Mouse (Mus musculus): ENCODE results near the gene Fam241a. TPM values are rescaled to one million over a fixed set of nuclear protein-coding genes. Genes with fewer than 3 reads are reported as not detected.

The Fam241a gene
- total RNA-seq, 2 experiments from 2014 or later: 7.0 to 8.2 TPM

DNA sequence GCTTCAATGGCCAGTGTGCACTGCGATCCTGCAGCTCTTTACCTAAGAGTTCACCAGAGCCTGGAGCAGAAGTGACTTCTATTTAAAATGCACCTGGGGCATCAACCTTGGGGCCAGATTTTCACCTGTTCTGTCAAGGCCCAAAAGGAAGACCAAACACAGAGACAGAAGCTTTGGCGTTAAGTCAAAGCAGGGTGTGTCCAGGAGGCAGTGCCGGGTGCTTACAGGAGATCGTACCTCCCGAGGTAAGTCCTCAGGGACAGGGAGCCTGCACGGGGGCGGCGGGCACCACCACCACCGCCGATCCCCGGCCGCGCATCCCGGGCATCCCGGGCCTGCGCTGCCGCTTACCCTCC is 59.3 kb downstream of the Fam241a start:
- no peak for DNase-seq

DNA sequence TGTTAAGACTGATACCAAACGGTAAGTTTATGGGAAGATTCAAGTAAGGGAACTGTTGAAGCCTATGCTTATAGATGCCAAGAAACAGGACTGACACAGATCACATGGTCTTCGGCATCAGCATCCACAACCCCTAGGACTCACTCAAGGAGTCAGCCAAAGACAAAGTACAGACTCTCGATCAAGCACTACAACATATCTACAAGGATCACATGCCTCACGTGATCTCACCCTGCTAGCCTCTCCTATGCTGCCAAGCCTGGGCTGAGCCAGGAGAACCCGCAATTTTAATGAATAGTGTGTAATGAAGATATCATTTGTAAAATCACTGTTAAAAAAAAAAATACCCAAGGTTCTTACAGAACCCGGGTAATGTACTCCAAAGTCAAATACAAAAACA is 60.5 kb downstream of the Fam241a start:
- DNase-seq: no peak

DNA sequence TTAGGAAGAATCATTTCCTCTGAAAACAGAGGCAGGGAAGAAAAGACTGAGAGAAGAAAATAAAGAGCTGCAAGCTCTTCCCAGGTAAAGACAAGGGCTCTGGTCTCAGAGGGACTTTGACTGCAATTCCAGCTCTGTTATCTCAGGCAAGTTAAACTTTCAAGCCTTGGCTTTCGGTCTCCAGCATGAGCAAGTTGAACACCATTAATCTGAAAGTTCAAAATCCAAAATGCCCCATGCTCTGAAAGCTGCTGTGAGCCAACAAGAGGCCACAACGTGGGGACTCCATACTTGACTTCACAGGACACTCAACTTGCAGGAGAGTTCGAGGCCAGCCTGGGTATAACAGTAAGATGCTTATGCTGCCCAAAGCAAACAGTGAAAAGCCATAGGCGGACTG is 62.1 kb downstream of the Fam241a start:
- no peak for DNase-seq

DNA sequence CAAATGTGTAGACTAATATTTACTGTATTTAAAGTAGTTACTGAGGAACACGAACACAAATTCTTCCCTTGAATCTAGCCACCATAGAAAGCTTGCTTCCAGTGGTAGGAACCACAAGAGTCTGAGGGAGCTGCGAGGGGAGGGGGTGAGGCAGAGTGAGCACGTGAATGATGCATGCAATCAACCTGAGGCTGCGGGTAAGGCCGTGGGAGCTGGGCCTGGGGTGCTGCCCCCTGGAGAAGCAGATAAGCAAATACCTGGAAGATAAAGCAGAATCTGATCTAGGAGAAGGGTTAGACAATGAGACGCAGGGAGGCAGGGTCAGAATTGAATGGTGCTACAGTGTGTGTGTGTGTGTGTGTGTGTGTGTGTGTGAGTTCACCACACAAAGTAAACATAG is 65.0 kb downstream of the Fam241a start:
- no peak for DNase-seq

DNA sequence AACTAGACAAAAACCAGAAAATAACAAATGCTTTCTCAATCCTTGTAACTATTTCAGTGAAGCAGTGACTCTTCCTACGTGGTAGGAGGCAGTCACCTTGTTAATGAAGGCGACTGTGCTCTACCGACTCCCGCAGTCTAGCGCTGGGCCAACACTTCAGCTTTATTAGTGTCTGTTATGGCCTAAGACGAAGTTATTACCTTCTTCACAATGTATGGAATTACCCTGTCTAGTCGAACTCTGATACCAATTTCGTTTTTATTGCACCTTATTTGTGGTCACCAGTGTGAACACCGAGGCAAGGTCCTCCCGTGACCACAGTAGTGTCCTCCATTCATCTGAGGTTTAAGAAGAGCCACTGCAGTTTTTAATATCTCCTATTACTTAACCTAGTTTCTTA is 65.9 kb downstream of the Fam241a start:
- no peak for DNase-seq

DNA sequence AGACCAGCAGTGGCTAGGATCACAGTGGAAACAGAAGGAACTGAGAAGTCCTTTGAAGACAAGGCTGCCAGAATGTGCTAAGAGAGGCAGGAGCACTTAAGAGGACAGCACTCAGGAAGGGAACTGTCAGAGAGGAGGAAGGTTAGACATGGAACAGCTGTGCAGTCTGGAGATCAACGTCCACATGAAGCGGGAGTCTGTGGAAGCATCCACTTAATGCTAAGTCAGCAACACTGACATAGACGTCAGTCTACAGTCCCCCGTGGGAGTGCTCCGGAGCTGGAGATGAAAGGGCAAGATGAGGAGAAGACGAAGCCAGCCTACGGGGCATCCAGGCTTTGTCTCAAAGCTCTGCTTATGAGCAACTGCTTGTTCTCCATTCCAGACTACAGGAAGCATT is 69.0 kb downstream of the Fam241a start:
- DNase-seq: no peak

DNA sequence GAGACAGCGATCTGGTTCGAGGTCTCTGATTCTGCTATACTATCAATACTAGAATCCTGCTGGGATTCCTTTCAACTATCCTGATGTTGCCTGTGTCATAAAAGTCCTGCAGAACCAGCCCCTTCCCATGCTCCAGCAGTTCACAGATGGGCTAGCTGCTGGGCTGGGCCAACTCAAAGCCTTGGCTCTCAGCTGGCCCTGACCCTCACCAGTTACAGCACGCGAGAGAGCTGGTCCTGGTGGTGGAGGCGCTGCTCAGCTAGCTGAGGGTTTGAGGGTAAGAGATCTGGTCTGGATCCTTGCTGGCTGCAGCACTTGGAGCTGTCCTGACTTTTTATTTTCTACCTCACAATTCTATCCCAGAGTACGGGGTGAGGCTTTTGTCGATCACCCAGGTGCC is 69.6 kb downstream of the Fam241a start:
- no peak for DNase-seq

DNA sequence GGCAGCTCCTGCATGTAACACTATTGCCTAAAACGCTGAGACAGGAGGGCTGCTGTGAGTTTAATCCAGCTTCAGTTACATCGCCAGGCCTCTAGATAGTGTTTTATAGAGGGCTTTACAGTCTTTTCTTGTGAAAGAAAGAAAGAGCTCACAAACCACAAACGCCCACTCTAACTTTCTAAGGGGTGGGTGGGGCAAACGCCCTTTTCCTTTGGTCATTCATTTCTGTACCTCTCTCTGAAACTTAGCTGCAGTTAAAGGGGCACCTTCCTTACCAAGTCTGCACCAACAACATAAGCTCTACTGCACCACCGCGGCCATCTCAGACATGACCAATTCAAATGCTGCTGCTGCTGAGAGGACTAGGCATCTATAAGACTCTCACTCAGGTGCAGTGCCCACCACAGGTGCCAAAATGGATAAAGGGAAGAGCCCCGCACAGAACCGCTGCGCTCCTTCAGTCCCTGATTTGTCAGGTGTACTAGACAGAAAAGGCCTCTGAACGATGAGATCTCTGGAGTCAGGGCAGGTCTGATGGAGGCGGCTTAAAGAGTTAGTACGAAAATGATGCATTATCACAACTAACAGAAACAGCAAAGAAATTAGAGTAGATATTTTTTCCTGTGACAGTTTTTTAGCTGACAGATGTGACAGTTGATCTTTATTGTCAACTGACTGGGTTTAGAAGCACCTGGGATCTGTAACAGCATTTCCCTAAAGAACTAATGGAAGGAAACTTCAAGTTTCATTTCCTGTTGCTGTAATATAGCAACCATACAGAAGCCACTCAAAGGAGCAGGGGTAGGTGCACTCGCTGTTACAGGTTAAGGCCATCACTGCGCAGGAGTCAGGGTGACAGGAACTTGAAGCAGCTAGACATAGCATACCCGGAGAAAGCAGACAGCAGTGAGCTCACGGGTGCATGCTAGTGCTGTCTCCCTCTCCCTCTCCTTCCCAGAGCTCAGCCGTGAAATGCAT is 71.9 kb downstream of the Fam241a start:
- DNase-seq: no peak

DNA sequence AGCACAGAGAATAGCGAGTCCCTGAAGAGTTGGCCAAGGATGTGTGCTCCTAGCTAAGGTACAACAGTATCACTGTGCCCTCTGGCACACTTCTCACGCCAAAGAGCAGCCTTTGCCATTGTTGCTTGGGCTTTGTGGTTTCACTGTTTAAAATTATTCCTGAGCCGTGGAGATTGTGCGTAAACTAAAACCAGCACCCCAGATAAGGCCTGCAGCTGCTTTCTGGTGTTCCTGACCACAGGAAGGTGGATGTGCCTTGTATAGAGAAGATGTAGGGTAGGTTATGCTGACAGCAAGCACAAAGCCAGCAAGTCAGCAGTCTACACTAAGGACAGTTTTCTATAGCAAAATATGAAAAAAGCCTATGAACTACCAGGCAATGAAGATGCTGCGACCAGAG is 74.9 kb downstream of the Fam241a start:
- no peak for DNase-seq

DNA sequence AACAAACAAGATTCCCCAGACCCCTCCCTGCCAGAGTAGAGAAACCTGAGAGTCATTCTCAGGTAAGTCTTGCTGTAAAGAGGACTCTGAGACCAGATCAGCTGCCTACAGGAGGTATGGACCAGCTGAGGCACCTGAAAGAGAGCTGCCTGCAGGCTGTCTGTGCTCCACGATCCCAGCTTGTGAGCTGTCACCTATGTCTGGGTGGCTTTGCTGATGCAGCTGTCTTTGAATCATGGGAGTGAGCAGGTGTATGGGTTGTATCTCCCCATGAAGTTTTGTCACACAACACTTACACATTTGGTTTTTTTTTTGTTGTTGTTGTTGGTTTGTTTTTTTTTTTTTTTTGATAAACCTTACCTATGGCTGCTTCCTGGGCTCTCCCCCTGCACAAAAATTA is 75.7 kb downstream of the Fam241a start:
- no peak for DNase-seq

Other genes starting within 250 kb of the Fam241a start
- 1 to 10 TPM; 6.7 to 7.0 TPM for gene Alpk1, start 115.8 kb downstream of the Fam241a start, total RNA-seq (2021)
- gene Tifa, start 106.5 kb downstream of the Fam241a start, total RNA-seq (2021): 1 to 10 TPM; 3.9 to 5.1 TPM
- 10 to 100 TPM; 25.9 to 30.3 TPM for gene Ap1ar, start 58.8 kb downstream of the Fam241a start, total RNA-seq (2021)